Comparison of ENCODE assay signal across 24 mouse cellular contexts in genomic region chr11:57298665-57299064, GRCm38 (mm10).
DNase-seq lines count a peak whose midpoint lies in the region; ATAC-seq lines count a peak whose summit lies in the region.
"Had no signal": no experiment of that assay in that cellular context is flagged by ENCODE, and none has a peak within 500 bp of the region (broad histone marks: within the 10 kb centered on the region; RNA-seq: fewer than 3 reads in every experiment).

No protein-coding gene starts in this region.

- no peak for DNase-seq in hindbrain, embryonic 10.5 days (ENCODE audit: low spot score)
- DNase-seq in forebrain, embryonic 14.5 days (ENCODE audit: low spot score), result no peak
- DNase-seq in right cerebral cortex, postnatal 36 days (ENCODE audit: low spot score in 2 of 2), result no peak
- DNase-seq: adrenal gland, postnatal 10 days; cerebellum, adult 11-12 months; gastrocnemius, postnatal 25 days; heart, adult 11 months; heart, postnatal 10 days; kidney, adult 18-20 months; kidney, postnatal 36 days; layer of hippocampus, postnatal 36 days; liver, postnatal 0 days; lung, postnatal 36 days; thymus, postnatal 4 days had no signal

- no peak overlapping the region for H3K9ac ChIP-seq in hindbrain, embryonic 16.5 days (ENCODE audit: low read depth, low read length)
- no peak overlapping the region for H3K9ac ChIP-seq in midbrain, embryonic 12.5 days (replicated peaks)
- no peak overlapping the region for H3K9ac ChIP-seq in midbrain, embryonic 15.5 days
- no peak overlapping the region for H3K9ac ChIP-seq in forebrain, embryonic 14.5 days (ENCODE audit: low read length)
- no peak overlapping the region for H3K9ac ChIP-seq in midbrain, embryonic 13.5 days (replicated peaks)
- no peak overlapping the region for H3K9ac ChIP-seq in heart, embryonic 11.5 days (ENCODE audit: low read depth, low read length)
- H3K9ac ChIP-seq: heart, embryonic 13.5 days; kidney, embryonic 15.5 days; liver, embryonic 12.5 days; liver, postnatal 0 days had no signal

- H3K4me3 ChIP-seq in hindbrain, embryonic 10.5 days, result no peak overlapping the region
- H3K4me3 ChIP-seq in hindbrain, embryonic 16.5 days (ENCODE audit: low read length), result no peak overlapping the region
- H3K4me3 ChIP-seq in midbrain, embryonic 12.5 days, result no peak overlapping the region
- no peak overlapping the region for H3K4me3 ChIP-seq in midbrain, embryonic 15.5 days
- H3K4me3 ChIP-seq in forebrain, embryonic 14.5 days (ENCODE audit: low read depth, low read length), result no peak overlapping the region
- H3K4me3 ChIP-seq in midbrain, embryonic 13.5 days (replicated peaks), result no peak overlapping the region
- no peak overlapping the region for H3K4me3 ChIP-seq in heart, embryonic 11.5 days (ENCODE audit: low read depth, low read length)
- H3K4me3 ChIP-seq: erythroblast, embryonic 14.5 days; heart, embryonic 13.5 days; kidney, embryonic 15.5 days; liver, embryonic 12.5 days had no signal

- no peak for ATAC-seq in hindbrain, embryonic 16.5 days
- no peak for ATAC-seq in midbrain, embryonic 12.5 days (ENCODE audit: low FRiP score, low read depth)
- no peak for ATAC-seq in midbrain, embryonic 15.5 days (replicated peaks)
- ATAC-seq in forebrain, embryonic 14.5 days, result no peak
- no peak for ATAC-seq in midbrain, embryonic 13.5 days
- no peak for ATAC-seq in heart, embryonic 11.5 days (replicated peaks; ENCODE audit: insufficient number of reproducible peaks, low FRiP score, low TSS enrichment)
- ATAC-seq: liver, embryonic 12.5 days; liver, postnatal 0 days; Patski had no signal

- no peaks in the 10 kb centered on the region for H3K27me3 ChIP-seq in hindbrain, embryonic 10.5 days (ENCODE audit: insufficient read depth, poor library complexity, severe bottlenecking)
- no peaks in the 10 kb centered on the region for H3K27me3 ChIP-seq in hindbrain, embryonic 16.5 days (replicated peaks; ENCODE audit: control insufficient read depth, insufficient read depth, low read length)
- no peaks in the 10 kb centered on the region for H3K27me3 ChIP-seq in midbrain, embryonic 12.5 days
- H3K27me3 ChIP-seq in midbrain, embryonic 15.5 days (replicated peaks), result no peaks in the 10 kb centered on the region
- no peaks in the 10 kb centered on the region for H3K27me3 ChIP-seq in forebrain, embryonic 14.5 days (replicated peaks; ENCODE audit: control insufficient read depth, insufficient read depth, low read length)
- no peaks in the 10 kb centered on the region for H3K27me3 ChIP-seq in midbrain, embryonic 13.5 days
- H3K27me3 ChIP-seq in heart, embryonic 11.5 days (ENCODE audit: control insufficient read depth, insufficient read depth, low read length), result no peaks in the 10 kb centered on the region
- H3K27me3 ChIP-seq: heart, embryonic 13.5 days; kidney, embryonic 15.5 days; liver, embryonic 12.5 days had no signal

- H3K4me2 ChIP-seq in hindbrain, embryonic 16.5 days (ENCODE audit: low read length), result no peak overlapping the region
- no peak overlapping the region for H3K4me2 ChIP-seq in midbrain, embryonic 12.5 days (replicated peaks)
- no peak overlapping the region for H3K4me2 ChIP-seq in midbrain, embryonic 15.5 days
- no peak overlapping the region for H3K4me2 ChIP-seq in forebrain, embryonic 14.5 days (ENCODE audit: low read length)
- no peak overlapping the region for H3K4me2 ChIP-seq in midbrain, embryonic 13.5 days (replicated peaks)
- H3K4me2 ChIP-seq in heart, embryonic 11.5 days, result no peak overlapping the region
- H3K4me2 ChIP-seq: heart, embryonic 13.5 days; kidney, embryonic 15.5 days; liver, embryonic 12.5 days had no signal

- H3K9me3 ChIP-seq in hindbrain, embryonic 10.5 days, result no peaks in the 10 kb centered on the region
- H3K9me3 ChIP-seq in hindbrain, embryonic 16.5 days (ENCODE audit: control insufficient read depth, low read length), result no peaks in the 10 kb centered on the region
- no peaks in the 10 kb centered on the region for H3K9me3 ChIP-seq in midbrain, embryonic 12.5 days
- H3K9me3 ChIP-seq in midbrain, embryonic 15.5 days, result no peaks in the 10 kb centered on the region
- H3K9me3 ChIP-seq in forebrain, embryonic 14.5 days (replicated peaks; ENCODE audit: control insufficient read depth, low read length), result no peaks in the 10 kb centered on the region
- no peaks in the 10 kb centered on the region for H3K9me3 ChIP-seq in midbrain, embryonic 13.5 days
- no peaks in the 10 kb centered on the region for H3K9me3 ChIP-seq in heart, embryonic 11.5 days (replicated peaks; ENCODE audit: control insufficient read depth, low read length)
- H3K9me3 ChIP-seq: heart, embryonic 13.5 days; kidney, embryonic 15.5 days; liver, embryonic 12.5 days had no signal

- H3K4me1 ChIP-seq in hindbrain, embryonic 10.5 days (replicated peaks), result peaks cover 25% of the 10 kb centered on the region
- H3K4me1 ChIP-seq in hindbrain, embryonic 16.5 days (ENCODE audit: control insufficient read depth, insufficient read depth, low read depth, low read length), result peaks cover 3% of the 10 kb centered on the region; the same call in 1 of the 2 replicates
- H3K4me1 ChIP-seq in midbrain, embryonic 12.5 days, result peaks cover 15% of the 10 kb centered on the region
- peaks cover 6% of the 10 kb centered on the region; the same call in 1 of the 2 replicates for H3K4me1 ChIP-seq in midbrain, embryonic 15.5 days
- no peaks in the 10 kb centered on the region for H3K4me1 ChIP-seq in forebrain, embryonic 14.5 days (ENCODE audit: control insufficient read depth, insufficient read depth, low read length)
- peaks cover 23% of the 10 kb centered on the region for H3K4me1 ChIP-seq in midbrain, embryonic 13.5 days (replicated peaks)
- H3K4me1 ChIP-seq in heart, embryonic 11.5 days (ENCODE audit: control insufficient read depth, insufficient read depth, low read length), result no peaks in the 10 kb centered on the region
- H3K4me1 ChIP-seq: heart, embryonic 13.5 days; kidney, embryonic 15.5 days; liver, embryonic 12.5 days had no signal

- H3K27ac ChIP-seq in hindbrain, embryonic 10.5 days, result peak overlapping the region; percentile 72
- H3K27ac ChIP-seq in hindbrain, embryonic 16.5 days (ENCODE audit: low read depth, low read length), result no peak overlapping the region
- H3K27ac ChIP-seq in midbrain, embryonic 12.5 days (replicated peaks), result peak overlapping the region; percentile 75
- H3K27ac ChIP-seq in midbrain, embryonic 15.5 days, result no peak overlapping the region
- peak overlapping the region; percentile 60 for H3K27ac ChIP-seq in forebrain, embryonic 14.5 days (ENCODE audit: low read depth, low read length)
- H3K27ac ChIP-seq in midbrain, embryonic 13.5 days, result peak overlapping the region; percentile 74
- H3K27ac ChIP-seq in heart, embryonic 11.5 days (ENCODE audit: low read depth, low read length), result no peak overlapping the region
- H3K27ac ChIP-seq: heart, embryonic 13.5 days; kidney, embryonic 15.5 days; liver, embryonic 12.5 days had no signal

- no peaks in the 10 kb centered on the region for H3K36me3 ChIP-seq in hindbrain, embryonic 10.5 days
- H3K36me3 ChIP-seq in hindbrain, embryonic 16.5 days (ENCODE audit: control insufficient read depth, insufficient read depth, low read length), result no peaks in the 10 kb centered on the region
- no peaks in the 10 kb centered on the region for H3K36me3 ChIP-seq in midbrain, embryonic 12.5 days
- no peaks in the 10 kb centered on the region for H3K36me3 ChIP-seq in midbrain, embryonic 15.5 days (replicated peaks)
- no peaks in the 10 kb centered on the region for H3K36me3 ChIP-seq in forebrain, embryonic 14.5 days (ENCODE audit: control insufficient read depth, insufficient read depth, low read length)
- no peaks in the 10 kb centered on the region; the same call in 1 of the 2 replicates for H3K36me3 ChIP-seq in midbrain, embryonic 13.5 days
- no peaks in the 10 kb centered on the region for H3K36me3 ChIP-seq in heart, embryonic 11.5 days (ENCODE audit: control insufficient read depth, insufficient read depth, low read length)
- H3K36me3 ChIP-seq: heart, embryonic 13.5 days; kidney, embryonic 15.5 days; liver, embryonic 12.5 days had no signal

Comparison
In these comparisons a context has a peak if more than half of its experiments do, and no peak if none do; other contexts are left out.
1. H3K27ac ChIP-seq: peak in hindbrain, embryonic 10.5 days (single experiment), midbrain, embryonic 12.5 days (single experiment), forebrain, embryonic 14.5 days (single experiment) and midbrain, embryonic 13.5 days (single experiment); none in hindbrain, embryonic 16.5 days (single experiment), midbrain, embryonic 15.5 days (single experiment) and heart, embryonic 11.5 days (single experiment).